Mouse (Mus musculus) kidney, adult 2 months (tissue): ENCODE results near the gene Cpd.

Experiments
- CTCF ChIP-seq: fragments of 200-500 bp; conservative IDR thresholded peaks from 2 replicates; pipeline ENCODE4 v1.5.1; 2011; ENCODE audit warnings: low read depth, mild to moderate bottlenecking, control low read depth, low read length, moderate library complexity, mixed read lengths; ENCODE audit not compliant: insufficient read depth, insufficient read length
- POLR2A ChIP-seq: fragments of 200-500 bp; IDR thresholded peaks from one replicate; pipeline ENCODE4 v1.6.1; 2011; ENCODE audit warnings: low read depth, low read length, control low read depth

DNA sequence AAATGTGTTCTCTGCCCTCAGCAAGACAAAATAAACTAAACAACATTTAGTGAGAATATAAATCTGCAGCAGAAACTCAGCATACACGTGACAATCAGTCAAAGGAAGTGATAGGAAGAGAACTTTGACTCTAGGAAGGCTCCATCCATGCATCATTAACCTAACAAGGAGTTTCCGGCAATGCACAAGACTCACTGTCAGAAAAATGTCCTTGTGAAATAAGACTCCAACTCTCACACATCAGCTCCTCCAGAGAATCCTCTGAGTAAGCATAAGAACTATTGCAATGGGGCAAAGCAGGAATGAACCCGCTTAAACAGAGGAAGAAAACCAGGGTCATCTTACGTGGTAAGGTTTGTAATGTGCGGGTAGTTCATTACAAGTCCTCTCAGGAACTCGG, 49.6 kb downstream of the Cpd start:
- no peak for TF ChIP-seq POLR2A
- no peak for TF ChIP-seq CTCF
